In genomic region chr19:4119716-4120487, GRCm38 (mm10) we compare ENCODE assay signal across 10 mouse cellular contexts. TPM values are rescaled to one million over a fixed set of nuclear protein-coding genes. Genes with fewer than 3 reads are reported as not detected.
DNase-seq lines count a peak whose midpoint lies in the region; ATAC-seq and TF ChIP-seq lines count a peak whose summit lies in the region.
"Had no signal": no experiment of that assay in that cellular context is flagged by ENCODE, and none has a peak within 500 bp of the region (broad histone marks: within the 10 kb centered on the region; RNA-seq: fewer than 3 reads in every experiment).

No protein-coding gene starts in this region.

- H3K4me3 ChIP-seq in lung, embryonic 16.5 days (ENCODE audit: low read length) = no peak overlapping the region
- no peak overlapping the region for H3K4me3 ChIP-seq in lung, adult 2 months (replicated peaks; ENCODE audit: extremely low read depth, low read depth, low read length)
- 0 out of 2 replicates have a peak overlapping the region, but pooled peaks have one; percentile 77 for H3K4me3 ChIP-seq in bone marrow macrophage, adult 2 months (ENCODE audit: insufficient read depth, low read length)
- no peak overlapping the region; the same call in 1 of the 2 replicates for H3K4me3 ChIP-seq in hindbrain, embryonic 15.5 days

- ATAC-seq in lung, embryonic 16.5 days (ENCODE audit: low read depth) = no peak
- ATAC-seq in hindbrain, embryonic 15.5 days (ENCODE audit: low FRiP score, low read depth) = no peak

- H3K27me3 ChIP-seq in lung, embryonic 16.5 days (ENCODE audit: control insufficient read depth, insufficient read depth, low read depth, low read length) = no peaks in the 10 kb centered on the region
- H3K27me3 ChIP-seq in hindbrain, embryonic 15.5 days = no peaks in the 10 kb centered on the region
- H3K27me3 ChIP-seq: heart, embryonic 12.5 days had no signal

- TF ChIP-seq CTCF in lung, adult 2 months (IDR thresholded peaks at IDR 0.05; ENCODE audit: insufficient read depth, low read length) = no peak
- no peak for TF ChIP-seq CTCF in bone marrow macrophage, adult 2 months (IDR thresholded peaks at IDR 0.05; ENCODE audit: low read depth, low read length)

- 78% methylated on average over 6 of the region's 6 CpGs for WGBS in lung, embryonic 16.5 days
- WGBS in lung, adult 2 months = 59% methylated on average over 6 of the region's 6 CpGs
- WGBS in hindbrain, embryonic 15.5 days = 88% methylated on average over 6 of the region's 6 CpGs

- no peak overlapping the region for H3K27ac ChIP-seq in lung, embryonic 16.5 days (ENCODE audit: low read length)
- no peak overlapping the region for H3K27ac ChIP-seq in bone marrow macrophage, adult 2 months (ENCODE audit: insufficient read depth, low read depth, low read length)
- H3K27ac ChIP-seq in hindbrain, embryonic 15.5 days (replicated peaks) = no peak overlapping the region

- no peaks in the 10 kb centered on the region for H3K9me3 ChIP-seq in lung, embryonic 16.5 days (ENCODE audit: control insufficient read depth, low read length)
- no peaks in the 10 kb centered on the region for H3K9me3 ChIP-seq in hindbrain, embryonic 15.5 days
- H3K9me3 ChIP-seq: heart, embryonic 12.5 days had no signal

- H3K4me1 ChIP-seq in lung, embryonic 16.5 days (replicated peaks; ENCODE audit: control insufficient read depth, insufficient read depth, low read length) = peaks cover 7% of the 10 kb centered on the region
- H3K4me1 ChIP-seq in lung, adult 2 months (ENCODE audit: control insufficient read depth, insufficient read depth, low read length) = peaks cover 5% of the 10 kb centered on the region; the same call in 1 of the 2 replicates
- H3K4me1 ChIP-seq in bone marrow macrophage, adult 2 months (ENCODE audit: control insufficient read depth, insufficient read depth, low read length) = peaks cover 33% of the 10 kb centered on the region
- H3K4me1 ChIP-seq in hindbrain, embryonic 15.5 days (replicated peaks) = peaks cover 15% of the 10 kb centered on the region

- H3K36me3 ChIP-seq in lung, embryonic 16.5 days (ENCODE audit: control insufficient read depth, insufficient read depth, low read length) = peaks cover 12% of the 10 kb centered on the region
- H3K36me3 ChIP-seq in hindbrain, embryonic 15.5 days = peaks cover 25% of the 10 kb centered on the region

- H3K9ac ChIP-seq in lung, embryonic 16.5 days (ENCODE audit: low read length) = no peak overlapping the region
- no peak overlapping the region for H3K9ac ChIP-seq in hindbrain, embryonic 15.5 days
- H3K9ac ChIP-seq: heart, embryonic 12.5 days had no signal

- peak overlapping the region; percentile 63; the same call in 1 of the 2 replicates for H3K4me2 ChIP-seq in lung, embryonic 16.5 days (ENCODE audit: low read depth, low read length)
- peak overlapping the region; percentile 53 for H3K4me2 ChIP-seq in hindbrain, embryonic 15.5 days

- DNase-seq in lung, adult 2 months = no peak
- peak; percentile 69 to 81 for DNase-seq in natural killer cell, adult 2 months (ENCODE audit: low spot score in 2 of 2)
- DNase-seq in urinary bladder, adult 2 months (ENCODE audit: low spot score) = no peak
- no peak for DNase-seq in spleen, adult 18-20 months
- DNase-seq: cerebellum, postnatal 36 days had no signal

- no peak for TF ChIP-seq POLR2A in lung, adult 2 months (IDR thresholded peaks at IDR 0.05; ENCODE audit: borderline replicate concordance, extremely low read depth, low read depth, low read length)
- no peak for TF ChIP-seq POLR2A in bone marrow macrophage, adult 2 months (IDR thresholded peaks at IDR 0.05; ENCODE audit: borderline replicate concordance, low read depth, low read length)

RNA-seq across cellular contexts. Expression of gene Aip, which starts 5.8 kb away (rescaled TPM):
- polyA plus RNA-seq in lung, embryonic 16.5 days (2015; fragmentation: Nextera tagmentation; extraction: Ambion mirVana) = 102 TPM in 2 replicates
- 108 and 123 TPM in 2 replicates for polyA plus RNA-seq in lung, adult 2 months (2012; rRNA removed)
- polyA plus RNA-seq in bone marrow macrophage, adult 2 months (2012; ENCODE audit: insufficient read depth, insufficient read length, missing spikeins) = 75.1 and 75.6 TPM in 2 replicates
- 102 and 104 TPM in 2 replicates for polyA plus RNA-seq in hindbrain, embryonic 15.5 days (2015; fragmentation: Nextera tagmentation; extraction: Ambion mirVana)
- 154 and 160 TPM in 2 replicates for polyA plus RNA-seq in urinary bladder, adult 2 months (2012; rRNA removed)

RNA-seq across cellular contexts. Expression of gene Gpr152, which starts 19.7 kb away (rescaled TPM):
- polyA plus RNA-seq in lung, embryonic 16.5 days (2015; fragmentation: Nextera tagmentation; extraction: Ambion mirVana) = not detected in 2 replicates
- polyA plus RNA-seq in lung, adult 2 months (2012; rRNA removed) = 0.05 and 0.08 TPM in 2 replicates
- polyA plus RNA-seq in bone marrow macrophage, adult 2 months (2012; ENCODE audit: insufficient read depth, insufficient read length, missing spikeins) = not detected in 2 replicates
- 0.04 and 0.05 TPM in 2 replicates for polyA plus RNA-seq in hindbrain, embryonic 15.5 days (2015; fragmentation: Nextera tagmentation; extraction: Ambion mirVana)
- polyA plus RNA-seq in urinary bladder, adult 2 months (2012; rRNA removed) = 0.04 and 0.10 TPM in 2 replicates
- polyA plus RNA-seq: heart, embryonic 12.5 days had no signal

RNA-seq across cellular contexts. Expression of gene Pitpnm1, which starts 20.1 kb away (rescaled TPM):
- 12.6 and 14.4 TPM in 2 replicates for polyA plus RNA-seq in lung, embryonic 16.5 days (2015; fragmentation: Nextera tagmentation; extraction: Ambion mirVana)
- polyA plus RNA-seq in lung, adult 2 months (2012; rRNA removed) = 152 and 163 TPM in 2 replicates
- polyA plus RNA-seq in bone marrow macrophage, adult 2 months (2012; ENCODE audit: insufficient read depth, insufficient read length, missing spikeins) = 72.3 and 86.7 TPM in 2 replicates
- polyA plus RNA-seq in hindbrain, embryonic 15.5 days (2015; fragmentation: Nextera tagmentation; extraction: Ambion mirVana) = 74.3 and 81.1 TPM in 2 replicates
- 44.1 and 45.2 TPM in 2 replicates for polyA plus RNA-seq in urinary bladder, adult 2 months (2012; rRNA removed)

RNA-seq across cellular contexts. Expression of gene Cdk2ap2, which starts 22.9 kb away (rescaled TPM):
- polyA plus RNA-seq in lung, embryonic 16.5 days (2015; fragmentation: Nextera tagmentation; extraction: Ambion mirVana) = 111 and 128 TPM in 2 replicates
- polyA plus RNA-seq in lung, adult 2 months (2012; rRNA removed) = 200 and 245 TPM in 2 replicates
- 98.0 and 98.3 TPM in 2 replicates for polyA plus RNA-seq in bone marrow macrophage, adult 2 months (2012; ENCODE audit: insufficient read depth, insufficient read length, missing spikeins)
- polyA plus RNA-seq in hindbrain, embryonic 15.5 days (2015; fragmentation: Nextera tagmentation; extraction: Ambion mirVana) = 82.5 and 92.5 TPM in 2 replicates
- polyA plus RNA-seq in urinary bladder, adult 2 months (2012; rRNA removed) = 74.4 and 89.6 TPM in 2 replicates

RNA-seq across cellular contexts. Expression of gene Cabp4, which starts 23.9 kb away (rescaled TPM):
- 0.16 TPM in 1 of 2 replicates, not detected in the other for polyA plus RNA-seq in lung, embryonic 16.5 days (2015; fragmentation: Nextera tagmentation; extraction: Ambion mirVana)
- polyA plus RNA-seq in lung, adult 2 months (2012; rRNA removed) = 0.08 TPM in 1 of 2 replicates, not detected in the other
- not detected in 2 replicates for polyA plus RNA-seq in bone marrow macrophage, adult 2 months (2012; ENCODE audit: insufficient read depth, insufficient read length, missing spikeins)
- 0.21 and 0.26 TPM in 2 replicates for polyA plus RNA-seq in hindbrain, embryonic 15.5 days (2015; fragmentation: Nextera tagmentation; extraction: Ambion mirVana)
- polyA plus RNA-seq in urinary bladder, adult 2 months (2012; rRNA removed) = 0.30 and 0.31 TPM in 2 replicates
- polyA plus RNA-seq: liver, adult 2 months had no signal

Comparison
In these comparisons a context has a peak if more than half of its experiments do, and no peak if none do; other contexts are left out.
1. DNase-seq: peak in natural killer cell, adult 2 months (2 of 2); none in lung, adult 2 months (single experiment), urinary bladder, adult 2 months (single experiment) and spleen, adult 18-20 months (0 of 2).